Mouse (Mus musculus) liver, embryonic 15.5 days (tissue): ENCODE measurements around the gene Gbp2. TPM values are rescaled to one million over a fixed set of nuclear protein-coding genes. Genes with fewer than 3 reads are reported as not detected.
"Not testable (repeated sequence)": the region's sequence is repeated elsewhere in the genome, so short reads cannot be mapped to it uniquely, and the experiment has no call there.

ENCODE experiments used
- ATAC-seq: fragments of 200-750 bp; cut with Nextera tagmentation; 2 replicates; pipeline ENCODE4 v1.8.0; 2017; ENCODE audit warnings: moderate number of reproducible peaks, mild to moderate bottlenecking, moderate library complexity; ENCODE audit not compliant: insufficient read depth
- H3K27ac ChIP-seq: fragments of 300-500 bp; sonication (generic); replicated peaks from 2 replicates; pipeline ENCODE4 v1.5.1; 2015; ENCODE audit warnings: mild to moderate bottlenecking, inconsistent platforms
- H3K27me3 ChIP-seq: fragments of 300-500 bp; sonication (generic); 2 replicates; pipeline ENCODE4 v1.6.1; 2015; ENCODE audit warnings: mild to moderate bottlenecking, inconsistent platforms
- H3K36me3 ChIP-seq: fragments of 300-500 bp; sonication (generic); replicated peaks from 2 replicates; pipeline ENCODE4 v1.6.1; 2015; ENCODE audit warnings: moderate library complexity, mild to moderate bottlenecking, inconsistent platforms
- H3K4me1 ChIP-seq: fragments of 300-500 bp; sonication (generic); replicated peaks from 2 replicates; pipeline ENCODE4 v1.6.1; 2015; ENCODE audit warnings: inconsistent platforms
- H3K4me2 ChIP-seq: fragments of 300-500 bp; sonication (generic); 2 replicates; pipeline ENCODE4 v1.6.1; 2015; ENCODE audit warnings: moderate library complexity, mild to moderate bottlenecking, inconsistent platforms
- H3K4me3 ChIP-seq: fragments of 300-500 bp; sonication (generic); replicated peaks from 2 replicates; pipeline ENCODE4 v1.5.1; 2015; ENCODE audit warnings: mild to moderate bottlenecking, inconsistent platforms
- H3K9ac ChIP-seq: fragments of 300-500 bp; sonication (generic); 2 replicates; pipeline ENCODE4 v1.6.1; 2015; ENCODE audit warnings: moderate library complexity, mild to moderate bottlenecking, inconsistent platforms
- H3K9me3 ChIP-seq: fragments of 300-500 bp; sonication (generic); replicated peaks from 2 replicates; pipeline ENCODE4 v1.6.1; 2016; ENCODE audit warnings: inconsistent platforms
- WGBS: fragments of 180-500 bp; shearing (Covaris S2); methylation state at CpG from one replicate; pipeline ENCODE4 v1.1.7; 2015; ENCODE audit warnings: mixed read lengths; ENCODE audit not compliant: insufficient replicate concordance; 5-methylcytosine and 5-hydroxymethylcytosine counted together
- polyA plus RNA-seq: library from polyadenylated mRNA; unstranded; fragments of >200 nt; fragmentation: Nextera tagmentation; extraction: Ambion mirVana; gene quantifications from 2 replicates; pipeline ENCODE4 v1.2.1, GENCODE M21; 2015

Gene Gbp2
- polyA plus RNA-seq, 1 experiment from 2014 or later = 2.3 TPM

DNA sequence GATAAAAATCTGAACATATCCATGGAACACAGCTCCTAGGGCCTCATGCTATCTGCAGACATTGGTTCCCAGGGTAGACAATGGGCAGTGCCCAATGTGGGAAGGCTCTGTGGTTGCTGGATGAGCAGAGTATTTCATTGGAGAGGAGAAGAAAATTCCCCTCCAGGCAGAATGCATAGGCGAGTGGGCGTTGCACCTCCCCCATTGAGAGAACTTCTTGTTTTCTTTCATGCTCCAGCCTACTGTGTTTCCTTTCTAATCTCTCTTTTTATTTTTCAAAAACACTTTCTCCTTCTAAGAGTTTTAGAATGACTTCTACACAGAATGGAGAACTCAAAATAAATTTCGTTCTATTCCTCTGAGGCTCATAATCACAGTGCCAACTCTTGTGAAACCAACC lies 1.7 kb upstream of the Gbp2 start:
- Histone ChIP-seq H3K27ac (no peak overlapping the region), H3K4me1 (no peaks in the 10 kb centered on the region), H3K9me3 (no peaks in the 10 kb centered on the region), H3K4me3 (no peak overlapping the region), H3K9ac (no peak overlapping the region), H3K27me3 (no peaks in the 10 kb centered on the region), H3K36me3 (no peaks in the 10 kb centered on the region), H3K4me2 (no peak overlapping the region)
- no peak for ATAC-seq
- 75% methylated on average over 3 of the region's 3 CpGs for WGBS

DNA sequence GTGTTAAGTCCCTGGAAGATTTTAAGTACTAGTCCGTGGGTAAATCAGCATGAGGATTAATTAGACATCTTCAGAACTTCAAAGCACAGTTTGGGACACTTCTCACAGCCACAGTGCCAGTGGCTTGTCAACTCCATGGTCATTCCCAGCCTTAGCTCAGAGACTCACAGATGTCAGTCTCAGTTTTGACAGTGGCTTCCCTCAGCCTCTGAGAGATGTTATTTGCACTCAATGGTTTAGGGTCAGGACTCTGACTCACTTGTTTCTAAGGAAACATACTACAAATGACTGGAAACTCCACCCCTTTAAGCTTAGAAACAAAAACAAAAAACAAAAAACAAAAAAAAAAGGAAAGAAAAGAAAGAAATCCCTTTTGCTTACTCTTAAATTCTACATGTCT lies 796 bp upstream of the Gbp2 start:
- Histone ChIP-seq H3K4me3 (no peak overlapping the region), H3K36me3 (no peaks in the 10 kb centered on the region), H3K27ac (no peak overlapping the region), H3K4me1 (no peaks in the 10 kb centered on the region), H3K27me3 (no peaks in the 10 kb centered on the region), H3K9me3 (no peaks in the 10 kb centered on the region), H3K9ac (no peak overlapping the region), H3K4me2 (no peak overlapping the region)
- no peak for ATAC-seq
- 37% methylated on average over 1 of the region's 1 CpGs for WGBS

DNA sequence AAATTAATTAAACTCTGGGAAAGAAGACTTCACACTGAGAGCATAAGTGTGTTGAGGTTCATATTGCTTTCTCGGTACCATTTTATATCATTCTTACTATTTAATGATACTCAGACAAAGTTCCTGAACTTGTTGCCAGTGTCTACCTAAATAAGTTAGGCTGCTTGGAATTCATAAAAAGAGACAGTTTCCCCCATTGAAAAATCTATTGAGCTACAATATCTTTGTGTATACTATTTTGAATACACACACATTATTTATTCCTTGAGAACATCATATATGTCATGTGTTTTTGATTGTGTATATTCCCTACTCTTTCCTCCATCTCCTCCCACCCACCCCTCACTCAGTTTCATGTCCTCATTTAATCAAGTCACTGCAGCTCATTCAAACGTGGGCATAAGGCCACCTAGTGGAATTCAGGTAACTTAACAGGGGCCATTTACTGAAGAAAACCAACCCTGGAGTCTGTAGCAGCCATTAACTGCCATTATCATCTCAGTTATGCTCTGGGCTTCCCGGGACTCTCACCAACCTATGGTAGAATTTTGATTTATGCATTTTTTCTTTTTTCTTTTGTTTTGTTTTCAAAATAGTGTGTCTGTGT lies 657 bp downstream of the Gbp2 start:
- no peaks in the 10 kb centered on the region for H3K4me1 ChIP-seq
- no peaks in the 10 kb centered on the region for H3K27me3 ChIP-seq
- H3K36me3 ChIP-seq = no peaks in the 10 kb centered on the region
- peak overlapping the region; percentile 43 for H3K4me3 ChIP-seq
- no peak overlapping the region for H3K9ac ChIP-seq
- 0 out of 2 replicates have a peak overlapping the region, but pooled peaks have one; percentile 45 for H3K27ac ChIP-seq
- WGBS = 46% methylated on average over 3 of the region's 3 CpGs
- peak overlapping the region; percentile 57 for H3K4me2 ChIP-seq
- no peaks in the 10 kb centered on the region for H3K9me3 ChIP-seq
- ATAC-seq = no peak

DNA sequence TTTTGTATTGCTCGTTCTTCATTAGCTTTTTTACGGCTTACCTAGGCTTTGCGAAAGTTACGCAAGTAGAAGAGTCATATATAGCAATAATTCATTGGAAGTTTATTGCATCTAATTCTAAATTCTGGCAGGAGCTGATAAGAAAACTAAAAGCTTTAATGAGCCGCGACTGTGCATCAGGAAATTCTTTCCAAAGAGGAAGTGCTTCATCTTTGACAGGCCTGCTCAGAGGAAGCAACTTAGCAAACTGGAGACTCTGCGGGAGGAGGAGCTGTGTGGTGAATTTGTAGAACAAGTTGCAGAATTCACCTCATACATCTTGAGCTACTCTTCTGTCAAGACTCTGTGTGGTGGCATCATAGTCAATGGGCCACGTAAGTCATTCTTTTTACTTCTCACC lies 10.0 kb downstream of the Gbp2 start:
- no peak for ATAC-seq
- Histone ChIP-seq H3K4me2 (no peak overlapping the region), H3K36me3 (no peaks in the 10 kb centered on the region), H3K4me3 (no peak overlapping the region), H3K27me3 (no peaks in the 10 kb centered on the region), H3K9me3 (no peaks in the 10 kb centered on the region), H3K27ac (no peak overlapping the region), H3K9ac (no peak overlapping the region), H3K4me1 (no peaks in the 10 kb centered on the region)
- WGBS = 23% methylated on average over 8 of the region's 8 CpGs

- H3K4me2 ChIP-seq = no peak overlapping the region
- H3K36me3 ChIP-seq = no peaks in the 10 kb centered on the region
- H3K27me3 ChIP-seq = no peaks in the 10 kb centered on the region
- 5% methylated on average over 9 of the region's 9 CpGs for WGBS
- H3K27ac ChIP-seq = no peak overlapping the region
- no peaks in the 10 kb centered on the region for H3K9me3 ChIP-seq
- no peak overlapping the region for H3K4me3 ChIP-seq
- H3K9ac ChIP-seq = no peak overlapping the region
- H3K4me1 ChIP-seq = no peaks in the 10 kb centered on the region
- ATAC-seq = no peak
Observed at GRCm38 (mm10) chr3:142640201-142640600, 19.8 kb downstream of the Gbp2 start.

DNA sequence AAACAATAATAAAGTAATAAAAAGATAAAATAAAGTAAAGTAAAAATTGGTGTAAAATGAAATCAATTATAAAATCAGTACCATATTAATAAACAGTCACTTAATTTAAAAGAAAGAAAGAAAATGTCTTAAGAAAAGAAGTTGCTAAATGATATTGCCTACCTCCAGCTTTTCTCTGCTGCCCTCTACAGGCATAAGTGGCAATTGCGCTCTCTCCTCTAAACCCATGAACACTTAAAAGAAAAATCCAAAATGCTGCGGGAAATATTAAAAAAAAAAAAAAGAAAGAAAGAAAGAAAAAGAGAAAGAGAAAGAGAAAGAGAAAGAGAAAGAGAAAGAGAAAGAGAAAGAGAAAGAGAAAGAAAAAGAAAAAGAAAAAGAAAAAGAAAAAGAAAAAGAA lies 25.5 kb downstream of the Gbp2 start:
- not testable (repeated sequence) for ATAC-seq, H3K4me3 ChIP-seq, H3K9ac ChIP-seq, H3K27ac ChIP-seq, H3K9me3 ChIP-seq, H3K4me1 ChIP-seq, H3K27me3 ChIP-seq, H3K36me3 ChIP-seq, H3K4me2 ChIP-seq
- WGBS = 5% methylated on average over 2 of the region's 2 CpGs

GRCm38 (mm10) chr3:142647836-142648235 lies 27.4 kb downstream of the Gbp2 start:
- 45% methylated on average over 7 of the region's 7 CpGs for WGBS
- not testable (repeated sequence) for ATAC-seq, H3K4me2 ChIP-seq

GRCm38 (mm10) chr3:142650205-142650604 lies 29.8 kb downstream of the Gbp2 start:
- ATAC-seq = no peak
- no peak overlapping the region for H3K4me3 ChIP-seq
- H3K4me1 ChIP-seq = no peaks in the 10 kb centered on the region
- 32% methylated on average over 2 of the region's 2 CpGs for WGBS
- no peak overlapping the region for H3K4me2 ChIP-seq
- H3K9ac ChIP-seq = no peak overlapping the region
- H3K27me3 ChIP-seq = no peaks in the 10 kb centered on the region
- H3K36me3 ChIP-seq = no peaks in the 10 kb centered on the region
- no peaks in the 10 kb centered on the region for H3K9me3 ChIP-seq
- H3K27ac ChIP-seq = no peak overlapping the region

More at GRCm38 (mm10) chr3:142647836-142648235, 27.4 kb downstream of the Gbp2 start:
- H3K36me3 ChIP-seq, H3K4me1 ChIP-seq, H3K9me3 ChIP-seq, H3K9ac ChIP-seq, H3K4me3 ChIP-seq, H3K27me3 ChIP-seq, H3K27ac ChIP-seq: not testable (repeated sequence)

DNA sequence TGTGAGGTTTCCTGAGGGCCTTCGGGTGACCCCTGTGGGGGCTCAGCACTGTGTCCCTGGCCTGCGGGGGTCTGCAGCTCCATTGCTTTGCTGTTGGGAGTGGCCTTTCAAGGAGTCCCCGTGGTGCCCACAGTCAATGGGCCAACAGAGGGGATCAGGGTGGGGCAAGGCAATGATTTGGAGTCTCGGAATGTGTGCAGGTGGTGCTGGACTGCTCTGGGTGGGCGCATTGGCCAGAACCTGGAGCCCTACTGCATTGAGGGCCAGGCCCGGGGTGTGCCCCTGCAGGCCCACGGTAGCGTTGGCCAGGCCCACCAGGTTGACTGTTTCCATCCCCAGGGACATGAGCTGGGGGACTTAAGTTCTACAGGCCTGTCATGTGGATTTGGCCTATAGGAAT lies 44.3 kb downstream of the Gbp2 start:
- no peak overlapping the region for H3K27ac ChIP-seq
- H3K9ac ChIP-seq = no peak overlapping the region
- H3K27me3 ChIP-seq = no peaks in the 10 kb centered on the region
- no peak overlapping the region for H3K4me3 ChIP-seq
- ATAC-seq = no peak
- no peak overlapping the region for H3K4me2 ChIP-seq
- H3K9me3 ChIP-seq = 0 out of 2 replicates have a peak, but pooled peaks cover 5% of the 10 kb centered on the region
- 75% methylated on average over 8 of the region's 8 CpGs for WGBS
- no peaks in the 10 kb centered on the region for H3K36me3 ChIP-seq
- H3K4me1 ChIP-seq = no peaks in the 10 kb centered on the region

GRCm38 (mm10) chr3:142674607-142675006 lies 54.2 kb downstream of the Gbp2 start:
- Histone ChIP-seq H3K36me3 (no peaks in the 10 kb centered on the region), H3K4me1 (no peaks in the 10 kb centered on the region), H3K4me2 (no peak overlapping the region), H3K9ac (no peak overlapping the region), H3K27ac (no peak overlapping the region), H3K4me3 (no peak overlapping the region), H3K27me3 (no peaks in the 10 kb centered on the region), H3K9me3 (no peaks in the 10 kb centered on the region)
- no peak for ATAC-seq
- 55% methylated on average over 1 of the region's 1 CpGs for WGBS
